Mouse (Mus musculus): ENCODE measurements around the gene Samd8.
A peak's percentile ranks its signal among the peaks of the same experiment; 100 is the strongest.

Gene Samd8

DNA sequence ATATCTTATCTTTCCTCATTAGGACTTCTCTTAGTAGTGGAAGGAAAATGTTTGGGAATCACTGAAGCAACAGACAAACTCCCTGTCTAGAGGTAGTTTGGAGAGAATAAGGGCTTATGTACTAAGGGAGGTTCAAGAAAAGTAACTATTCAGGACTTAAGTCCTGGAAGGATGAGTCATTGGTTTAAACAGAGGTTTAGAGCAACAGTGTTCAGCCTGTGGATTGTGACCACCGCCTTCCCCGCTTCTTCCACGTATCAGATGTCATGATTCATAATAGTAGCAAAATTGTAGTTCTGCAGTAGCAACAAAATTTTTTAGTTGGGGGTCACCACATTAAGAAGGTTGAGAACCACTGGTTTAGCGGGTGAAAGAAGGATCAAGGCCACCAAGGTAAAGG lies 50.3 kb downstream of the Samd8 start:
- no peak for DNase-seq (ENCODE audit: low spot score)

DNA sequence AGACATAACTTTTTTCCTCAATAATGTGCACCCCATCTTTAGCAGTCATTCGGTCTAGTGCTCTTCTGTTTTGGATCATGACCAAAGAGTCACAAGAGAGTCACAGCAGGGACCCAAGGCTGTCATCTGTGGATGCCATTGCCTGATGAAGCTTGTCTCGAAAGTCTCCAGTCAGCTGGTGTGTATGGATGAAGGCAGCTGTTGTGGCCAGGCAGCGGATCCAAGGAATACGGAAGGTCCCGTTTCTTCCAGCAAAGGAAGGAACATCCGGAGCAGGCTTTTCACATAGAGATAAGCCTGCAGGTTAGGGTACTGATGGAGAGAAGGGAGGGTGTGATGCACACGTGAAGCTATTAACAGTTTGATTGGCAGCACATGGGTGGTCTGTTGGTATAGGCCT lies 51.3 kb downstream of the Samd8 start:
- DNase-seq (ENCODE audit: low spot score): no peak

DNA sequence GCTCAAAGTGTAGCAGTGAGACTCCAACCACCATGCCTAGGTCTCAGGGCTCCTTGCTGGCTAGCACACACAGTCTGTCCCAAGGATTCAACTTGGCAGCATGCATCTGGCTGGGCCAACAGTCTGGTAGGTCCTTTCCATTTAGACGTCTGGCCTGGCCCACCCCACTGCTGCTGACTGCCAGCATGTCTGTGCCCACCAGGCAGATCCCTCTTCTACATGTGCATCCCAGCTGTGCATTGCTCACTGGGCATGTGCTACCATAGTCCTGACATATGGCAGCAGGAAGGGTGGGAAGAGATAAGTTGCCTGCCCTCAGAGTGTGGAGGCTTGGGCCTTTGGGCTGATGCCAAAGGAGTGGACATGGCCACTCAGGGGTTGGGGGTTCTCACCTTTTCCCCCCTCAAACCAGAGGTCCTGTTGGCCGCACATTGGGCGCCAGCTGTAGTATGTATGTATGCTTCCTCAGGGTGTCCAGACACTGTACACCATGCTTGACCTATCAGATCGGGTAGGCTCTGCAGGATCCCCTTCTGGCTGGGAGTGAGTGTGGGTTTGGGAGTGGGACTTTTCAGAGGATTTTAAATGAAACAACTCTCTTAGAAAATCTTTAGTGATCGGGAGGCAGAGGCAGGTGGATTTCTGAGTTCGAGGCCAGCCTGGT lies 52.3 kb downstream of the Samd8 start:
- no peak for DNase-seq (ENCODE audit: low spot score)

DNA sequence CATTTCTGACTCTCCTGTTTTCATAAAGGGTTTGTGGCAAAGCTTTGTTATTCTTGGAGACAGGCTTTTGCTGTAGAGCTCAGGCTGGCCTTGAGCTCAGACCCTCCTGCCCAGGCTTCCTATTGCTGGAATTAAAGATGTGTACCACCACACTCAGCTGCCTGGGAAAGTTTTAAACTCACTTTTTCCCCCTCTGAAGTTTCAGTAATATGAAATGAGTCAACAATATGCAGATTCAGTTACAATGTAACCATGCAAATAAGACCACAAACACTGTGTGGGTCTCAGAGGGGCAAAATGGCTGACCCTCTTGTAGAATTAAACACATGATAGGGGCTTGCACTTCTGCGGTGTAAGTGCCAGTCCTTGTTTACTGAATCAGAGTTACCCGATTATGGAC lies 55.9 kb downstream of the Samd8 start:
- DNase-seq (ENCODE audit: low spot score): no peak

DNA sequence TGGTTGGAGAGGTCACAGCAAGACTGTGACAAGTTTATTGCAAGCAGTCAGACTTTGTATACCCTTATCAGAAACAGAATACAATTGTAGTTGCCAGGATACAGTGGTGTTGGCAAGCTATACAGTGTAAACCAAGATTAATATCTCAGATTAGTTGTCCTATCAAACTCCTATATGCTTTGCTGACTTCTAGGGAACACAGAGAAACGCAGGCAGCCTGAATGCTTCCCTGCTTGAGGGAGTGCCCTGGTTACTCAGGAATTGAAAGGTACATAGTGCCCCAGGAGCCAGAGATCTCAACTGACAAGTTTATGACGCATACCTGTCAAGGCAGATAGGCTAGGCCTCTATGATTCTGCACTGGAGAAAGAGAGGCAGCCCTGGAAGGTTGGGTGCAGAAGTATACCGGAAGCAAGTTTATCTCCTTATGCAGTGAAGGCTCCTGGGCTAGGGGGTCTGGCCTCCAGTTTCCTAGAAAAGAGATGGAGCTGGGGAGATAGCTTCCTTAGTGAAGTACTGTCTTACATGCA lies 56.4 kb downstream of the Samd8 start:
- no peak for DNase-seq (ENCODE audit: low spot score)

DNA sequence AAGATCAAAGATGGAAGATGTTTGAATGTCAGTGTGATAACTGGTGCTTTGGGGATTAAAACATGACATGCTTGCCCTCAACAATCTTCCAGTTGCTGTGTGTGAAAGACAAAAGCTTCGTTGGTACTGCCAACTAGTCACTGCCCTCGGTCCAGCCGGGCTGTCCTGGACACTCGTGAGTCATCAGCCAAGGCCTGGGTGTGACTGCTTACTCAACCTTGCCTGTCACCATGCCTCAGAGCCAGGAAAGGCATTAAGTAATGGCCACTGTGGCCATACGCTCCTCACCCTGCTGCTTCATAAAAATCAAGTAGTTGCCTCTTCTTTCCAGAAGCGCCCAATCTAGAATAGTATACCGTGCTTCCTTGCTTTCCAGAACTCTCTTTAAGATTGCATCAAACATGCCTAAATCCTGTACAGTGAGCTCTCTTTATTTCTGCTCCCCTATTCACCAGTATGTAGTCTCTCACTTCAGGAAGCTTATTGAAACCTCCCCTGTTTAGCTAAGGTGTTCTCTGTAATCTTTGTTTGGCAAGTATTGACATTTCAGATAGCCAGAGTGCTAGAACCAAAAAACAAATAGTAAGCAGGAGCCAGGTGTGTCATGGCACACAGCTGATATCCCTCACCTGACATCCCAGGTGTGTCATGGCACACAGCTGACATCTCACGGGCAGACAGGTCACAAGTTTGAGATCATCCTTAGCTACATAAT lies 58.0 kb downstream of the Samd8 start:
- DNase-seq (ENCODE audit: low spot score): no peak

DNA sequence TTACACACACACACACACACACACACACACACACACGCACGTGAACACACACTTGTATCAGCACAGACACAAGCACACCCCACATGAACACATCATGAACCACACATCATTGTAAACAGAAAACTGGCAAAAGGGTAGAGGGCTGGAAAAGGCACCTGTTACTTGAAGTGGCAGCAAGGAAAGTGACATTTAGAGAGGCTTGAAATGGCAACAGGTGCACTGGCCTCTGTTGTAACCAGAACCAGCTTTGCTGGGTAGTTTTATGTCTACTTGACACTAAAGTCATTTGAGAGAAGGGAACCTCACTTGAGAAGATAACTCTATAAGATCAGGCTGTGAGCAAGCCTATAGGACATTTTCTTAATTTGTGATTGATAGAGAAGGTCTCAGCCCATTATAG lies 59.1 kb downstream of the Samd8 start:
- no peak for DNase-seq (ENCODE audit: low spot score)

DNA sequence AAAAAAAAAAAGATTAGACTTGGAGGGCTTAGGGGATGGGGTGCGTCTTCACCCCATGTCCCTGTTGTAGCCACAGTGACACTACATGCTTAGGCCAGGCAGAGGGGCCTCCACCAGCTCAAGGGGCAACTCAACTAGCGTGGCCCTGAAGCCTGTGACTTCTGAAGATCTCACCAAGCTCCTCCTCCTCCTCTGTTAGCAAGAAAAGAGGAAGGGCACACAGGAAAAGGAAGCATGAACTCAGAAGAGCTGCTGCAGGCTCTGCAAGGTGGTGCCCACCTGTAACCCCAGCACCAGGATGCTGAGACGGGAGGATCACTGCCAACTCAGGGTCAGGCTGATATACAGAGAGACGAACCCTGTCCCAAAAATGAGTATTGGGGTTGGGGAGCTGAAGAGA lies 61.0 kb downstream of the Samd8 start:
- no peak for DNase-seq (ENCODE audit: low spot score)

DNA sequence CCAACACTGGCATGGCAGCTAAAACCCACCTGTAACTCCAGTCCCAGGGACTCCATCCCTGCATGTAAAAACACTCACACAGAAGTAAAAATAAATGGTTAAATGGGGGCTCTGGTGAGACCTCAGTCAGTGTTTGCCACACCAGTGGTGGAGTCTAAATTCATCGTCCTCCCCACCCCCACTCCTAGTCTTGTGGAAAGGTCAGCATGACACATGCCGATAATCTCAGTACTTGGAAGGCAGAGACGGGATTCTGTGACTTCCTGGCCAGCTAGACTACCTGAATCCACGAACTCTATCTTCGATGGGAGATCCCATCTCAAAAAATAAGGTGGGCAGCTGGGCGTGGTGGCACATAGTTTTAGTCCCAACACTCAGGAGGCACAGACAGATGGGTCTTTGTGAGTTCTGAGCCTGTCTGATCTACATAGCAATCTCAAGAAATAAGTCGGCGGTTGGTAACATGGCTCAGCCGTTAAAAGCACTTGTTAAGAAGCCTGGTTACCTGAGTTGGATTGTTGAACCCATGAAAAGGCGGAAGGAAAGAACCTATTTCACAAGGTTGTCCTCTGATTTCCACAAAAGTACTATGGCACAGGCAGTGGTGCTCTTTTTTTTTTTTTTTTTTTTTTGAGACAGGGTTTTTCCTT lies 61.5 kb downstream of the Samd8 start:
- no peak for DNase-seq (ENCODE audit: low spot score)

DNA sequence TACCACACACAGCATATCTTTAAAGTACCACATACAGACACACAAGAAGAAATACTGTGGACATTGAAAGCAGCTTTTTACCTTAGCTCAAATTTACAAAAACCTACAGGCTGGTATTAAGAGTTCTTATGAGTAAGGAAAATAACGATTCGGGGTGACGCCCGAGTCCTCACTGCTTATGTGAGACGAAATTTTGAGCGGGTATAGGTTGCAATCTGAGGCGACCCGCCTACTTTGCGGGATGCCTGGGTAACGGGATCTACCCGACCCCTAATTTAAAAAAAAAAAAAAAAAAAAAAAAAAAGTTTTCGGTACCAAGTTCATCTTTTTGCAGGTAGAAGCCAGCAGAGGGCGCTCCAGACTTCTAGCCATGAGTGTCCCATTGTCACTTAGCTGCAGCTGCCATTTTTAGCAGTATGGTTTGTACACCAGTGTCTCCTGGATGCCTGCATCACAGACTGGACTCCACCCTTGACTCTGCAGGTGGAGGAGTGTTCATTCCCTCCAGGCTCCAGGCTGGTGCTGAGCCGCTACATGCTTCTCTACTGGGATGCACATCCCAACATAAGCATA lies 62.3 kb downstream of the Samd8 start:
- peak; percentile 75 for DNase-seq (ENCODE audit: low spot score)

DNA sequence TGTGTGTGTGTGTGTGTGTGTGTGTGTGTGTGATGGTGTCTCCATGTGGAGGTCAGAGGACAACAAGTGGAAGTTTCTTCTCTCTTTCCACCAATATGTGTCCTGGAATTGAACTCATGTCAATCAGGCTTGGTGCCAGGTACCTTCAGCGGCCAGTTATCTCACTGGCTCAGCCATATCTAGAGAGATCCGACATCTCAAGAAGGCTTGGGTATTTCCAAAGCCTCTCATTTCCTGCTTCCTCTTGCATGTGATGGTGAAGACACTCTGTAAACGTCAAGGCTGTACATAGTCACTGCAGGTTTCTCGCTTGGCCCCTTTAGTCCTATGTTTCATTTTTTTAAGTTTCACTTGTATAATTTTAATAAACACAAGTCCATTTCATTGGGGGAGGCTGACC lies 62.9 kb downstream of the Samd8 start:
- DNase-seq (ENCODE audit: low spot score): no peak

DNA sequence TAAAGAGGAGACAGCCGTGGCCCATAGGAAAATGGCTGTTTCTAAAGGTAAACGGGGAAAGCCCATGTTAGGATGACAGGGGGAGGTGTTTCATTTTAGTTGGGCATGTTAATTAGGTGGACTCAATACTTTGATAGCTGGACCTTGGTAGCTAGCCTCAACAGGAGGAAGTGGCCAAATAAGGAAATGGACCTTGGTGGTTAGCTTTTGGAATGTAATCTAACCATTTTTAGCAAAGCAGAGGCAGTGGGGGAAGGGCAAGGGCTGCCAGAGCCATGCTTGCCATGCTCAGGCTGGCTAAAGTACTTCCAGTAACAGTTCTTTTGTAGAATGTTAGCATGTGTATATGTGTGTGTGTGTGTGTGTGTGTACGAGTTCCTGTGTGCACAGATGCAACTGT lies 63.5 kb downstream of the Samd8 start:
- peak; percentile 44 for DNase-seq (ENCODE audit: low spot score)

DNA sequence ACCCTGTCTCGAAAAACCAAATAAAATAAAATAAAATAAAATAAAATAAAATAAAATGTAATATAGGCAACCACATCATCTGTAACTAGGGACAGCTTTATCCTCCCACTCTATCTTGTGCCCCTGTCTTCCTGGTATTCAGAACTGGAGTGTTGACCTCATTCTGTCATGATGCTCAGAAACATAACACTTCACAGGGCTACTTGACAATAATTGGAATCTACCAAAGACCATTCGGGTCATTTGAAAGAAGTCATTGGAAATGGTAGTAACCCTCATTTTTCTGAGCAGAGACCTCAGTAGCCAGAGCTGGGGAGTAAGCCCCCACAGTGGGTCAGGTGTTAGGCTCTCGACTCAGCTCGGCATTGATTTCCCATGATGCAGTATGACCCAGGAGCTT lies 64.3 kb downstream of the Samd8 start:
- DNase-seq (ENCODE audit: low spot score): no peak

DNA sequence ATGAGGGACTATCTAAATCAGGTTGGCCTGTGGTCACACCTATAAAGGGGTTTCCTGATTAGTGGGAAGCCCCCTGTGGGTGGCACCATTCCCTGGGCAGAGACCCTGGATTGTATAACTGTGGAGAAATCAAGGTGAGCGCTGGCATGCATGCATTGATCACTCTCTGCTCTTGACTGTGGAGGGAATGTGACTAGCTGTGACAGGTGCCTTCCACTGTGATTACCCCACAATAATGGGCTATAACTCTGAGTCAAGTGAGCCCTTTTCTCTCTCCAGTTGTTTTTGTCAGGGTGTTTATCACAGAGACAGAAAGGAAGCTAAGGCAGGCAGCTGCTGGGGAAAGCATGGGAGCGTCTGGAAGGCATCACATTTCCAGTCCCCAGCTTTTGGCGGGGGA lies 65.9 kb downstream of the Samd8 start:
- no peak for DNase-seq (ENCODE audit: low spot score)

DNA sequence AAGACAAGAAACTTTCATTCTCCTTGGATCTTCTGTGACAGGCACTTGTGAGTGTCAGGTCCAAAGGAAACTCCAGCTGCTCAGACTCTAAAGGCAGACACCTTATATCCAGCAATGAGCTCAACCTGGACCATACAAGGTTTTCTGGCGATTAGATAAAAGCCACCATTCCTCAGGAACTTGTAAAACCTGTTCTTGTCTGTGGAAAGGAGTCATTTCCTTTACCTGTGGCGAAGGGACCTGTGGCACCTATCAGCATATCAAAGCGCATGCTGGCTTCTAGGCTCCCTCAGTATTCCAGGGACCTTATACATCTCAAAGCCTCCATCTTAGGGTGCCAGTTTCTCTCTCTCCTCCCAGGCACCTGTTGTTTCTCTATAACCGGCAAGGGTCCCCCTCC lies 67.1 kb downstream of the Samd8 start:
- no peak for DNase-seq (ENCODE audit: low spot score)

DNA sequence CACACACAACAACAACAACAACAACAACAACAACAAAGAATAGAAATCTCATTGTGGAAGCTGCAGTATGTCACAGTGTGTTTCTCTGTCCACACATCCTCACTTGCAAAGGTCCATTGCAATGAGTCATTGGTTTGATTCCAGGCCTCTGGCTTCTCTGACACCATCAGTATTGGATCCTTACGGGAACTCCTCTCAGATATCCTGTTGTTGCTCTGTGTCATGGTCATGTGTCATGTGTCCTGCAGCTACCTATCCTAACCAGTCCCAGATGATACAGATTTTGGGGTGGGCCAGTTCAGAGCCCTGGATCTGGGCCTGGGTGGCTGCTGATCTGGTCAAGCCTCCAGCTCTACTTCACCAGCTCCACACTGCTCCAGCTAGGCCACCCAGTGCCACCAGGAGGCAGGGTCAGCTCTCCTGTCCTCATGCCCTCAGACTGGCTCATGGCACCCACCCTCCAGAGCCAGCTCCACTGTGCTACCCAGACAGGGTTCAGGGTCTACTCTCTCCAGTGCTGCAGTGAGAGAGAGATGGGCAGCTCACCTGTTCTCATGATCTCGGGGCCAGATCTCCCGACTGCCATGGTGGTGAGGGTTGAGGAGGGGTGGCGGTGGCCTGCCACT lies 70.7 kb downstream of the Samd8 start:
- DNase-seq (ENCODE audit: low spot score): no peak

DNA sequence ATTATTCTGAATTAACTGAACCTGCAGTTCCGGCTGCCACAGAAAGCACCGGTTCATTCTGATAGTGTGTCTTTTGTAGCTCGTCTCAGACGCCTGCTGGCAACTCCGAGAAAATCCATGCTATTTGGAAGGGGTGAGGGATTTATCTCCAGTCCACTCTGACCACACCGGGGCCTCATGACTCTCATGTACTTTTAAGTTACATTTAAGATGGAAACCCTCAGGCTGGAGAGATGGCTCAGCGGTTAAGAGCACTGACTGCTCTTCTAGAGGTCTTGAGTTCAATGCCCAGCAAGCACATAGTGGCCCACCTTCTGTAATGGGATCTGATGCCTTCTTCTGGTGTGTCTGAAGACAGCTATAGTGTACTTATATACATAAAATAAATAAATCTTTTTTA lies 72.0 kb downstream of the Samd8 start:
- no peak for DNase-seq (ENCODE audit: low spot score)

DNA sequence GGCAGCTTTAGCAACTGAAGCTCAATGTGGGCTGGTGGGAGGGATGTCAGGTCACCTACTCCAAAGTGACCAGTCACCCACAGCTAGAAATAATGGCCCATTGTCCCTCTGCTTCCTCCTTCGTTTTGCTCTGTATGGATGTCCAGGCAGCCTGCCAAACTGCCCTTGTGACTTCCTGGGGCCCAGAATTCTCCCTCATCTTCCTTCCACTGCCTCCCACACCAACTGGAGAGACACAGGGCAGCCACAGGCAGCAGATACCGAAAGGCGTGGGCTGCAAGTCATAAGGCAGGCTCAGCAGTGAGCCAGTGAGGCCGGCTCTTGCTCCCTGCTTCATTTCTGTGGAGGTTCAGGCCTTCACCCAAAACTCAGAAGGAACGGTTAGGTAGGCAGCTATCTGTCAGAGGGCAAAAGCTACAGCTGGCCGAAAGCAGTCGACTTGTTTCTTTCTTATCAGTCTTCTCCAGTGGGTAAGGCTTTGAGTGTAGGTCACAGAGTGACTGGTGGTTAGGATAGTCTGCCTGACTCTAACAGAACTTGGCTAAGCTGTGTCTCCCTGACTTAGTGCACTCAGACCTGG lies 72.6 kb downstream of the Samd8 start:
- peak; percentile 92 for DNase-seq (ENCODE audit: low spot score)

DNA sequence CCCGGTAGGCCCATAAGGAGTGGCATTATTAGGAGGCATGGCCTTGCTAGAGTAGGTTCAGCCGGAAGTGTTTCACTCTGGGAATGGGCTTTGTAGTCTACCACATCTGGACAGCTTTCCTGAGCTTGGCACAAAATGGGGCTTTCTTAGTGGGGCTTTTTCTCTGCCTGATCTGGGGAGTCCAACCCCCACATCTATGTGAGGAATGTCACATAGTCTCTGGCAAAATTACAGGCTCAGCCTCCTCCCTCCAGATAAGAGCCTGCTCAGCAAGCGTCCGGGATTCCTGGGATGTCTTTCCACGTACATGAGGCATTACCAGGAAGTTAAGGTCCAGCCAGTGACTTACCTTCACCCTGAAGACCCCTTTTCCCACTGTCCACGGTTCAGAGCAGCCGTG lies 73.6 kb downstream of the Samd8 start:
- DNase-seq (ENCODE audit: low spot score): no peak

DNA sequence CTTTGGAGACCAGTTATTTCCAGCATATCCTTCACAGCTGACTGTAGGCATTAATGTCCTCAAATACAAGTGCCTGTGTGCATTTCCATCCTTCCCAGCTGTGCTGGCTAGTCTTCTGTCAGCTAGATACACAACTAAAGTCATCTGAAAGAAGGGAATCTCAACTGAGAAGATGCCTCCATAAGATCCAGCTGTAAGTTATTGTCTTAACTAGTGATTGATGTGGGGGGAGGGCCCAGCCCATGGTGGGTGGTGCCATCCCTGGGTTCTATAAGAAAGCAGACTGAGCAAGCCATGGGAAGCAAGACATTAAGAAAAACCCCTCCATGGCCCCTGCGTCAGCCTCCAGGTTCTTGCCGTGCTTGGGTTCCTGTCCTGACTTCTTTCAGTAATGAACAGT lies 74.6 kb downstream of the Samd8 start, which contains the start of gene Vdac2:
Vdac2 (plus strand) TSS at position 301 of the 400 bp plus-strand sequence.
- no peak for DNase-seq (ENCODE audit: low spot score)

DNA sequence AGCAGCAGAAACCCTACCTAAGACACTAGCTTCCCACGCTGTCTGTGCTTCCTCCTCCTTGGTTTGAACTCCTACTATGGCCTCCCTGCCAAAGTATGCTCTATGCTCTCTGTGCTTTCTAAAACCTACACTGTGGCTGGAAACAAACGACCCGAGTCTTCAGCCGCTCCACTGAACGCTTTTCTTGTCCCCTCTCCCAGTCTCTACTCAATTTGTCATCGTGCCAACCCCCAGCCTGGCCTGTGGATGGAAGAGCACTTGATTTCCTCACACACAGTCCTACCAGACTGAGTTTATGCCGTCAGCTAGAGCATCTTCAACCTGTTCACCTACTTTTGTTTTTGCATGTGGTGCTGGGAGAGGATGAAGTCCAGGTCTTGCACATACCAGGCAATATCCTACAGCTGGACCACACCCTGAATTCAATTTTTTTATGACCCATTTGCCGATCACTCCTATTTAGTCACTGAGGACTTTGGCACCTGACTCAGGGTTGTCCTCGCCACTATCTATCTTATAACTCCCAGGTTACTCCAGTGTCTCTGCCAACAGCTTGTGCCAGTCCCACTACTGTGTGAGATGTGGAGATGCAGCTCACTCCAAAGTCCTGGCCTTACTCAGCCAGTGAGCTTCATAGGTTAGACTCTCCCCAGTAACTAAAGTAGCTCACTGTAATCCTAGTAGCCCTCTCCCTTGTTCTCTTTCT lies 75.6 kb downstream of the Samd8 start:
- no peak for DNase-seq (ENCODE audit: low spot score)
